Mouse (Mus musculus): ENCODE results near the gene Slc32a1. TPM values are rescaled to one million over a fixed set of nuclear protein-coding genes. Genes with fewer than 3 reads are reported as not detected.

The Slc32a1 gene
- total RNA-seq (2023) = 0.38 and 0.41 TPM in 2 replicates

DNA sequence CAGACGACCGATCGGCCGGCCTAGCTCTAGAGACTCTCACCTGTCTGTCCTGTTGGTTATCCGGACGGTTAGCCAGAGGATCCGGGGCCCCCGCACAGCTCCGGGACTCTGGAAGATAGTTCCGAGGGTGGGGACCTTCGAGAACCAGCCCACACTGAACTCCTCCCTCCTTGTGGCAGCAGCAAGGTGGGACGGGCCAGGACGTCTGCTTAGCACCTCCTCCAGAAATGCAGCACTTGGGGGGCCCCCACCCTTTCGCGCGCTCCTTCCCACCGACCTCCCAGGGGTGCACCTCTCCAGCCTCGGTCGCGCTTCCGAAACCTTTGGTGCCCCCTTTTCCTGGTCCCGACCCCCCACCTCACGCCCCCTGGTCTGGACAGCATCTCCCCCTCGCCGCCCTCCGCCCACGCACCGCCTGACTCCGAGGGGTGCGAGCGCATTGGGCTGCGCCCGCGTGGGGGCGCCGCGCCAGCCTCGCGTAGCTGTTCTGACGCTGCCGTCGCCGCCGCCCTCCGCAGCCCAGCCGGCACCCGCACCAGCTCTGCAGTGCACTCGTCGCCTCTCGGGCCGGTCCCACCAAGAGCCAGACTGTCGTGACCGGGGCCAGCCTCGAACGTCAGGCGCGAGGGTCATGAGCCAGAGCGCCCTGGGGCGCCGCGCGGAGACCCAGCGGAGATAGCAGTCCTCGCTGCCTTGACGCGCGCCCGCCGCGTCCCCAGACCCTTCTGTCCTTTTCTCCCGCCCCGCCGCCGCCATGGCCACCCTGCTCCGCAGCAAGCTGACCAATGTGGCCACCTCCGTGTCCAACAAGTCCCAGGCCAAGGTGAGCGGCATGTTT lies at the start of gene Slc32a1:
Gene Slc32a1 (plus strand): TSS at position 280 of the 838 bp plus-strand sequence.

DNA sequence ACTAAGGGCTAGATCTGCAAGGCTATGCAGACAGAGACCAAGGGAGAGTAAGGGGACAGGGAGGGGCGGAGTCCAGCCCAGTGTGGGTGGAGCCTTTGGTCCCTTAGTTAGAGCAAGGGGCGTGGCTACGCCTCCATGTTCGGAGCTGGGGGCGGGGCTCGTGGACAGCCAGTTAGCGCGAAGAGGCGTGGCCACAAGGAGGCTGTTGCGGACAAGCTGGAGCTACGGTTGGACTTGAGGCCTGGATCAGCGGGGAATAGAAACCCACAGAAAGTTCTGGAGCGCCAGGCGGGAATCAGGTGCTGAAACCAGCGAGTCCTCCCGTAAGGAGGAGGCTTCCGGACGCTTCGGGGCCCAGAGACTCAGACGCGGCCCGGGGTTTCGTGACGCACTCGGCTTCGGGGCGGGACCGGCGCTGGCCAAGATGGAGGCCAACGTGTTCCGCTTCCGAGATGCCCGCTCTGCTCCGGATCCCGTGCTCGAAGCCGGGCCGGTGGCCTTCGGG lies 14.2 kb downstream of the Slc32a1 start, which contains the start of gene Actr5:
Gene Actr5 (plus strand): TSS at position 171 of the 505 bp plus-strand sequence.

DNA sequence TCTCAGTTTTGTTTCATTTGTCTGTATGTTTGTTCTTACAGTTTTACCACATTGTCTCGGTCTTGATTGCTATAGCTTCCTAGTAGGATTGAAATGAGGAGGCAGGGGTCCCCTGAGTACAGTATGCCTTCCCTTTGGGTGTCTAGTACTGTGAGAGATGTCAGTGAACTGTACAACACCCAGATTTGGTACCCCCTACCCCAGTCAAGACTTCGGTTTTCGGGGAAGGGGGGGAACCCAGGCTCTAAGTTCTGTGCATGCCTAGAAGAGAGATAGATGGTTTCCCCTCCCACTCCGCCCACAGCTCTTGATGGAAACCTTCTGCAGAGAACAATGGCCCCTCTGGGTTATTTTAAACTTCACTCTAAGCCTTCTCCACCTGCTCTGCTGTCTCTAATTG lies 54.5 kb downstream of the Slc32a1 start, which contains the start of gene Ppp1r16b:
Gene Ppp1r16b (plus strand): TSS at position 301 of the 400 bp plus-strand sequence.

Other genes with a start within 250 kb of the Slc32a1 start
- gene Snhg11, start 235.1 kb upstream of the Slc32a1 start, total RNA-seq (2023) = not detected in 2 replicates
- gene Ralgapb, start 200.9 kb upstream of the Slc32a1 start, total RNA-seq (2023) = 38.8 and 56.2 TPM in 2 replicates
- not detected in 2 replicates for gene Adig, start 108.2 kb upstream of the Slc32a1 start, total RNA-seq (2023)
- not detected in 2 replicates for gene Arhgap40, start 98.0 kb upstream of the Slc32a1 start, total RNA-seq (2023)
- gene Actr5, start 14.1 kb downstream of the Slc32a1 start, total RNA-seq (2023) = 24.6 and 34.5 TPM in 2 replicates
- gene Ppp1r16b, start 54.6 kb downstream of the Slc32a1 start, total RNA-seq (2023) = 2.0 and 3.2 TPM in 2 replicates
- gene Fam83d, start 157.3 kb downstream of the Slc32a1 start, total RNA-seq (2023) = 7.9 and 8.2 TPM in 2 replicates
- 6.1 and 13.0 TPM in 2 replicates for gene Dhx35, start 184.0 kb downstream of the Slc32a1 start, total RNA-seq (2023)